Mouse (Mus musculus): ENCODE measurements around the gene Msi2. TPM values are rescaled to one million over a fixed set of nuclear protein-coding genes. Genes with fewer than 3 reads are reported as not detected.

Gene Msi2
- polyA plus RNA-seq, 1 experiment: 18.3 TPM

DNA sequence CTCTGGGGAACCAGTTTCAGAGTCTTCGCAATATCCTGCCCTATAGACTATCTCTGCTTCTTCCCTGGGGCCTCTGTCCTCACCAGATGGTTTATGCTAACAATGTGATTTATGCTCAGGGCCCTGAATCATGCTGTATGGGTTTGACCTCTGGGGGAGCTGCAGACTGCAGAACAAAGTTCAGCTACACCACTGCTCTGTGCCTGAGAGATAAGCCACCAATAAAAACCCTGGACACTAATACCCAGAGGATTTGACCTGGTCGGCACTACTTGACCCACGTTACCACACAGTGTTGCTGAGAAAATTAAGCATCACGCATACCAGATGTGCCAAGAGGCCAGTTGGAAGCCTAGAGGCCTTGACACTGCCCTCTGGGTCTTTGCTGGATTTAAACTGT, 420.8 kb downstream of the Msi2 start:
- TF ChIP-seq GATA1 (IDR thresholded peaks at IDR 0.05; ENCODE audit: low read length): no peak

DNA sequence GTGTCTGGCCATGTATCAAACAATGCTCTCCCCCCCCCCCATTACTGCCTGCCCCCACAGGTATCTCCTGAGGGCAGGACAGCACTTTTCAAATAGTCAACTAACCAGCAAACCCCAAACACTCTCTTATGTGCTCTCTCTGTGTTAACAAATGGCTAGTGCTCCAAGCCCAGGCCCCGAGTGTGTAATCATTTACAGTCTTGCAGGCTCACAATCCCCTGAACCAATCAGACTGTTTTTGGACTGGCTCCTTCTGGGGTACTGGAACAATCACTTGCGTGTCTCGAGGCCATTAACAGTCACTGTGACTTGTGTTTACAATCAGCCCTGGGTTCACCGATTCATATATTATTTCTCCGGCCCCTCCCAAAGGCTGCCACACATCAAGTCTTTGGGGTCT, 423.0 kb downstream of the Msi2 start:
- no peak for TF ChIP-seq GATA1 (IDR thresholded peaks at IDR 0.05; ENCODE audit: low read length)

DNA sequence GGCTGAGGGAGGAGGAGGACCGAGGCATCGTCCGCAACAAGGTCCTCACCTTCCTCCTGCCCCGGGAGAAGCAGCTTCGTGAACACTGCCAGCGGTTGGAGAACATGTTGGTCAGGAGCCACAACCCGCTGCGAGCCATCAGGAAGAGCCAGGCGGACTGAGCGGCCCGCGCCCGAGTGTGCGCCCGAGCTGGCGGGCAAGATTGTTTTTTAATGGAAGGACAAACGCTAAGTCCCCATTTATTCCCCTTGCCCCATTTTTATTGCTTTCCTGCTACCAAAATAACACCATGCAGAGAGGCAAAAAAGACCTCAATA, 424.0 kb downstream of the Msi2 start:
- no peak for TF ChIP-seq GATA1 (IDR thresholded peaks at IDR 0.05; ENCODE audit: low read length)

DNA sequence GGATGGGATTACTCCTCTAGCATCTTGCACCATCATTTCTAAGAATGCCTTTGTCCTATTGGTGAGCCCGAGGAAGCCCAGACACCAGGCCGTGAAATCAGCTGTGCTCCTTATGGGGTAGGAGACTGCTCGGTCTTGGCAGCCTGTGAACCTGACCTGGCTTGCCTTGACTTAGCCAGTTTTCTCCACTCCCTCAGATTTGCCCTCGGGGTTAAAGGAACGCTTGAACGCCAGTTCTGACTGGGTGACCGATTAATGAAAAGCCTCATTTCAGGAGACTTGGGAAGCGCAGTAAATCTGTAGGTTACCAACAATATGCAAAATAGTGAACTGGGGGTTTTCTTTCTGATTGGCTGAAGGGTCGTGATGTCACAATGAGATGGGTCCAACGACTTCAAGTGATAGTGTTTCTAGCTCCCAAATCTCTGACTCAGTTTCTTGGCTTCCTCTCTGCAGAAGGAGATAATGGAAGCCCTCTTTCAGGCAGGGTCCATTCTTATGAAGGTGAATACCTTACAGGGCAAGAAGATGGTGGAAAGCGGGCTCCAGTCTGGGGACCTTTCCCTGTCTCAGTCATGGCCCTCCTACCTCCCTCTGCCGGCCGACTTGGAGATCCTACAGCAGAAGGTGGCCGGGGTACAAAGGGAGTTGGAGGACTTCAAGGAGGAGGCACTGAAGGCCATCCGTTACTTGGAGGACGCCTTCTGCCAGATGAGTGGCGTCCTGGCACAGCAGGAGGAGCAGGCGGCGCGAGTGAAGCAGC, 424.5 kb downstream of the Msi2 start, which contains the start of gene Ccdc182:
Gene Ccdc182 (plus strand): TSS at position 428 of the 763 bp plus-strand sequence.
- TF ChIP-seq GATA1 (IDR thresholded peaks at IDR 0.05; ENCODE audit: low read length): no peak

DNA sequence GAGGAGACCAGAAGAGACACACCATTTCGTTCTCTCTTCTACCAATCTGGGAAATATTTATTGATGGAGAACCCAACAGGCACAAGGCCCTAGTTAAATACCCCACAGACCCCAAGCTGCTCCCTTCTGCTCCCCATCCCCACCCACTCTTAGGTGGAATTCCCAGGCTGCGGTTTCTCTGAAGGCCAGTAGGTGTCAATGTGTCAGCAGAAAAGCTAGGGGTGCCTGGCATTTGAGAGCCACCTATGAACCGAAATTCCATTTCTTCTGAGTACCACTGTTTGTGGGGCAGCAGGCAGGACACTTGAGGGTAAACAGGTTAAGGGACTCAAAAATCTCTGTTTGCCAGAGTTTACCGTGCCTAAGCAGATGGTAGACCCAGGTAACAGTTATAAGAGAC, 426.6 kb downstream of the Msi2 start:
- no peak for TF ChIP-seq GATA1 (IDR thresholded peaks at IDR 0.05; ENCODE audit: low read length)

DNA sequence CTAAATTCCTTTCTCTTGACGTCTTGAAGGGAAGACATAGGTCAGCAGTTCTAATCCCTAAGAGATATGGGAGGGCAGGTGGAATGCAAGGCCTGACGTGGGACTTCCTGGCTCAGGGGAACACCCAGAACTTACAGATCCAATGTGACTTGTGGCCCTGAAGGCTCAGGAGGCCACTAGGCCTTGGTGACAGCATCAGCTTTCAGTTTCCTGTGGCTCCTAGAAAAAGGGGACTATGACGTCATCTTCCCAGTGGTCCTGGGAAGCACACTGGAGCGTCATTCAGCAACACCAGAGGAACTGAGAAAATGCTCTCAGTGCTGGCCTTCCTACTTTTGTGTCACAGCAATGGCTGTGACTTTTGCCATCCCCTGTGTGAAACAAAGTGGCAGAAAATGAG, 427.1 kb downstream of the Msi2 start:
- TF ChIP-seq GATA1 (IDR thresholded peaks at IDR 0.05; ENCODE audit: low read length): no peak

Other genes with a start within 250 kb of the Msi2 start
- gene Akap1, start 146.1 kb upstream of the Msi2 start, polyA plus RNA-seq (2012): 16.2 and 17.7 TPM in 2 replicates
- gene Scpep1, start 237.0 kb upstream of the Msi2 start, polyA plus RNA-seq (2012): 0.62 and 1.1 TPM in 2 replicates
- not detected in 2 replicates for gene Elobl, start 248.4 kb upstream of the Msi2 start, polyA plus RNA-seq (2012)

Data from G1E-ER4 (cell line).